Mouse (Mus musculus) lung, adult 2 months (tissue): ENCODE results near the gene Il10. TPM values are rescaled to one million over a fixed set of nuclear protein-coding genes. Genes with fewer than 3 reads are reported as not detected.

Experiments used
- DNase-seq: peaks from one replicate; pipeline ENCODE4 v3.0.0; 2022
- H3K4me1 ChIP-seq: fragments of 200-500 bp; 2 replicates; pipeline ENCODE4 v1.6.1; 2011; ENCODE audit warnings: low read length; ENCODE audit not compliant: control insufficient read depth, insufficient read depth
- H3K4me3 ChIP-seq: fragments of 200-500 bp; replicated peaks from 2 replicates; pipeline ENCODE3; 2011; ENCODE audit warnings: low read depth, mild to moderate bottlenecking, control low read depth, low read length; ENCODE audit errors: extremely low read depth
- CTCF ChIP-seq: fragments of 200-500 bp; IDR thresholded peaks from 2 replicates; pipeline ENCODE4 v1.5.1; 2011; ENCODE audit warnings: mild to moderate bottlenecking, low read length, control low read depth; ENCODE audit not compliant: insufficient read depth
- POLR2A ChIP-seq: fragments of 200-500 bp; IDR thresholded peaks from 2 replicates; pipeline ENCODE4 v1.6.1; 2011; ENCODE audit warnings: low read depth, mild to moderate bottlenecking, control low read depth, low read length, borderline replicate concordance; ENCODE audit errors: extremely low read depth
- WGBS: fragments of 180-500 bp; shearing (Covaris S2); methylation state at CpG from one replicate; pipeline ENCODE4 v1.1.7; 2018; 5-methylcytosine and 5-hydroxymethylcytosine counted together
- polyA plus RNA-seq: library from polyadenylated mRNA; depleted of rRNA; stranded (reverse); fragments of >200 nt; gene quantifications from 2 replicates; pipeline ENCODE4 v1.2.3, GENCODE M21; 2012

Il10 gene
- polyA plus RNA-seq, 1 experiment: not detected

- WGBS: 28% methylated on average over 7 of the region's 7 CpGs
- DNase-seq: no peak
- TF ChIP-seq POLR2A: no peak
- no peak for TF ChIP-seq CTCF
- Histone ChIP-seq H3K4me3 (no peak overlapping the region), H3K4me1 (no peaks in the 10 kb centered on the region)
Observed at GRCm38 (mm10) chr1:131030261-131030660, 10.6 kb downstream of the Il10 start.

- Histone ChIP-seq H3K4me1 (no peaks in the 10 kb centered on the region), H3K4me3 (no peak overlapping the region)
- WGBS: 52% methylated on average over 3 of the region's 3 CpGs
- no peak for DNase-seq
- no peak for TF ChIP-seq POLR2A
- no peak for TF ChIP-seq CTCF
Observed at GRCm38 (mm10) chr1:131031267-131031666, 11.6 kb downstream of the Il10 start.

- WGBS: 90% methylated on average over 5 of the region's 5 CpGs
- Histone ChIP-seq H3K4me3 (no peak overlapping the region), H3K4me1 (no peaks in the 10 kb centered on the region)
- no peak for TF ChIP-seq CTCF
- TF ChIP-seq POLR2A: no peak
- no peak for DNase-seq
Observed at GRCm38 (mm10) chr1:131038001-131038400, 18.4 kb downstream of the Il10 start.

GRCm38 (mm10) chr1:131038415-131039017 lies 18.9 kb downstream of the Il10 start:
- DNase-seq: no peak
- 82% methylated on average over 10 of the region's 10 CpGs for WGBS

GRCm38 (mm10) chr1:131039479-131039878 lies 19.8 kb downstream of the Il10 start:
- no peak for TF ChIP-seq CTCF
- TF ChIP-seq POLR2A: no peak
- no peak for DNase-seq
- Histone ChIP-seq H3K4me1 (no peaks in the 10 kb centered on the region), H3K4me3 (no peak overlapping the region)
- WGBS: 83% methylated on average over 5 of the region's 5 CpGs

More at GRCm38 (mm10) chr1:131038415-131039017, 18.9 kb downstream of the Il10 start:
- no peak for TF ChIP-seq POLR2A
- no peak for TF ChIP-seq CTCF
- no peaks in the 10 kb centered on the region for H3K4me1 ChIP-seq
- H3K4me3 ChIP-seq: no peak overlapping the region

GRCm38 (mm10) chr1:131042263-131042662 lies 22.6 kb downstream of the Il10 start:
- TF ChIP-seq POLR2A (no peak), CTCF (no peak)
- Histone ChIP-seq H3K4me3 (no peak overlapping the region), H3K4me1 (no peaks in the 10 kb centered on the region)
- WGBS: 72% methylated on average over 2 of the region's 2 CpGs
- no peak for DNase-seq

GRCm38 (mm10) chr1:131042721-131043120 lies 23.1 kb downstream of the Il10 start:
- Histone ChIP-seq H3K4me3 (no peak overlapping the region), H3K4me1 (no peaks in the 10 kb centered on the region)
- TF ChIP-seq CTCF (no peak), POLR2A (no peak)
- 89% methylated on average over 3 of the region's 3 CpGs for WGBS
- DNase-seq: no peak

- no peak for DNase-seq
- TF ChIP-seq CTCF: no peak
- H3K4me1 ChIP-seq: no peaks in the 10 kb centered on the region
- H3K4me3 ChIP-seq: no peak overlapping the region
- WGBS: 96% methylated on average over 4 of the region's 4 CpGs
Observed at GRCm38 (mm10) chr1:131043636-131044035, 24.0 kb downstream of the Il10 start.

- 76% methylated on average over 2 of the region's 2 CpGs for WGBS
- H3K4me3 ChIP-seq: no peak overlapping the region
Observed at GRCm38 (mm10) chr1:131045723-131046355, 26.2 kb downstream of the Il10 start.

GRCm38 (mm10) chr1:131046607-131047006 lies 27.0 kb downstream of the Il10 start:
- Histone ChIP-seq H3K4me1 (no peaks in the 10 kb centered on the region), H3K4me3 (no peak overlapping the region)
- WGBS: 77% methylated on average over 10 of the region's 10 CpGs
- DNase-seq: no peak
- TF ChIP-seq POLR2A: no peak
- TF ChIP-seq CTCF: no peak

More at GRCm38 (mm10) chr1:131045723-131046355, 26.2 kb downstream of the Il10 start:
- TF ChIP-seq CTCF: no peak
- no peak for TF ChIP-seq POLR2A
- H3K4me1 ChIP-seq: no peaks in the 10 kb centered on the region
- no peak for DNase-seq
